Mouse (Mus musculus): ENCODE results near the gene Gm21882. TPM values are rescaled to one million over a fixed set of nuclear protein-coding genes. Genes with fewer than 3 reads are reported as not detected.
"Not testable (repeated sequence)": the region's sequence is repeated elsewhere in the genome, so short reads cannot be mapped to it uniquely, and the experiment has no call there.

The Gm21882 gene
- total RNA-seq (2021), result not detected
- long read RNA-seq, result 0 reads

- not testable (repeated sequence) for DNase-seq (ENCODE audit: low spot score in 2 of 2)
Measured at GRCm38 (mm10) chrY:40381423-40381822, at the start of gene Gm21882. Gm21882 (minus strand) TSS chrY:40381523.

Other genes starting within 250 kb of the Gm21882 start
- not detected for gene Gm21865, start 64.6 kb downstream of the Gm21882 start, total RNA-seq (2021)